In the genomic region with DNA sequence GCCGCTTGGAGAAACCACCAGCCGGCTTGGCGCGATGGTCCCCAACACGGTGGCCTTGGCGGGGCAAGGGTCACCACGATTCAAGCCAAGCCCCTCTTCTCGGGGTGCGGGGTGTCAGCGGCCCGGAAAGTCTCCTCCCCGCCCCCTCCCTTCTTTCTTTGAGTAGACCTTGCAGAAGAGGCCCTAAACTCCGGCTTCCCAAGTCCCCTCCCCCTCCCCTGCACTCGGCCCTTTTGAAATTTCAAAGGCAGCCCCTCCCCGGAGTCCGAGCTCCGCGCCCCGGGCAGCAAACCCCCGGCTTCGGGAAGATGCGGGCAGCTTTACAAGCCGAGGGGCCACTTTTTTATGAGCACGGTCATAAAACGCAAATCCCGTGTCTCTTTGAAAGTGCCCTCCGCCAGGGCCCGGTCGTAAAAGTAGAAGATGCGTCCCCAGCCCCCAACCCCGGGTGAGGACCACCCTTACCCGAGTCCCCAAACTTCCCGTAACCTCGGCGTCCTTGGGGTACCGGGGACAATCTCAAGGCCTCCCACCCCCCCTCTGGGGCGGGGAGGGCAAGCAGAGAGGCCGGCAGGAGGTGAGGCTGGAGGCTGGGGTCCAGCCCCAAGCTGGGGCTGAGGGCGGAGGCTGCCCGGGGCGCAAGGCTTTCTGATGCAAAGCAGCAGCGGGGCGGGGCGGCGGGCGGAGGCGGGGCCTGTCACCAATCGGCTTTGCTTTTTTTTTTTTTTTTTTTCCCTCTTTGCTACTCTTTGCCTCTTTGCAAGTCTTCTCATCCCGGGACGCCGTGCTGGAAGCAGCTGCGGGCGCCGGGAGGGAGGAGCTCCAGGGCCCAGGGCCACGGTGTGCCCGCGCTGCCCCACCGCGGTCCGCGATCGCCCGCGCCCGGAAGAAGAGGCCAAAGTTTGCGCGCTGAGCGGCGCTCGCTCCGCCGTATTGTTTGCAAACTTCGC, we compare ENCODE assay signal across 9 mouse cellular contexts. TPM values are rescaled to one million over a fixed set of nuclear protein-coding genes. Genes with fewer than 3 reads are reported as not detected.
DNase-seq lines count a peak whose midpoint lies in the region; ATAC-seq and TF ChIP-seq lines count a peak whose summit lies in the region.
"Had no signal": no experiment of that assay in that cellular context is flagged by ENCODE, and none has a peak within 500 bp of the region (broad histone marks: within the 10 kb centered on the region; RNA-seq: fewer than 3 reads in every experiment).

Gene Fzd10, plus strand, starts transcription at position 773 of the 950 bp plus-strand sequence.

- TF ChIP-seq CTCF in heart, postnatal 0 days (IDR thresholded peaks at IDR 0.05; ENCODE audit: low read depth), result no peak

- H3K4me3 ChIP-seq in megakaryocyte, embryonic 14.5 days (replicated peaks), result peak within 1 kb of the TSS; percentile 59
- H3K4me3 ChIP-seq in heart, postnatal 0 days (ENCODE audit: low read depth, low read length), result peak within 1 kb of the TSS; percentile 68
- peak within 1 kb of the TSS; percentile 74 for H3K4me3 ChIP-seq in limb, embryonic 15.5 days

- H3K36me3 ChIP-seq in megakaryocyte, embryonic 14.5 days (replicated peaks; ENCODE audit: low read length), result no peaks in the 10 kb centered on the region
- H3K36me3 ChIP-seq in heart, postnatal 0 days (replicated peaks; ENCODE audit: control insufficient read depth, insufficient read depth, low read length), result no peaks in the 10 kb centered on the region
- no peaks in the 10 kb centered on the region for H3K36me3 ChIP-seq in limb, embryonic 15.5 days

- no peak within 1 kb of the TSS for H3K27ac ChIP-seq in heart, postnatal 0 days (ENCODE audit: low read depth)
- peak within 1 kb of the TSS; percentile 89 for H3K27ac ChIP-seq in limb, embryonic 15.5 days

- no peak for TF ChIP-seq EP300 in heart, postnatal 0 days (IDR thresholded peaks at IDR 0.05; ENCODE audit: low read depth)

- WGBS in heart, postnatal 0 days, result under 1% methylated on average over 51 of the region's 73 CpGs
- WGBS in limb, embryonic 15.5 days, result under 1% methylated on average over 71 of the region's 73 CpGs

- H3K4me2 ChIP-seq in heart, postnatal 0 days (ENCODE audit: low read depth, low read length), result peak within 1 kb of the TSS; percentile 98
- H3K4me2 ChIP-seq in limb, embryonic 15.5 days, result peak within 1 kb of the TSS; percentile 95

- peaks cover 55% of the 10 kb centered on the region for H3K27me3 ChIP-seq in megakaryocyte, embryonic 14.5 days (replicated peaks)
- peaks cover 92% of the 10 kb centered on the region for H3K27me3 ChIP-seq in heart, postnatal 0 days (ENCODE audit: control insufficient read depth, insufficient read depth, low read length)
- peaks cover 35% of the 10 kb centered on the region for H3K27me3 ChIP-seq in limb, embryonic 15.5 days

- H3K4me1 ChIP-seq in megakaryocyte, embryonic 14.5 days, result peaks cover 4% of the 10 kb centered on the region; the same call in 1 of the 2 replicates
- H3K4me1 ChIP-seq in heart, postnatal 0 days (ENCODE audit: control insufficient read depth, insufficient read depth), result peaks cover 16% of the 10 kb centered on the region; the same call in 1 of the 2 replicates
- peaks cover 56% of the 10 kb centered on the region for H3K4me1 ChIP-seq in limb, embryonic 15.5 days

- ATAC-seq in megakaryocyte, adult 5-6 weeks (ENCODE audit: poor library complexity, severe bottlenecking), result no peak
- no peak for ATAC-seq in heart, postnatal 0 days (ENCODE audit: insufficient read depth, low read depth)
- no peak for ATAC-seq in limb, embryonic 15.5 days (ENCODE audit: insufficient number of reproducible peaks, low FRiP score, low TSS enrichment, low read depth)

- H3K9me3 ChIP-seq in megakaryocyte, embryonic 14.5 days, result peaks cover 6% of the 10 kb centered on the region; the same call in 1 of the 2 replicates
- no peaks in the 10 kb centered on the region for H3K9me3 ChIP-seq in heart, postnatal 0 days (replicated peaks; ENCODE audit: control insufficient read depth, low read length)
- no peaks in the 10 kb centered on the region for H3K9me3 ChIP-seq in limb, embryonic 15.5 days

- peak; percentile 91 for DNase-seq in embryo, embryonic 10.5 days (ENCODE audit: low spot score)
- DNase-seq in heart, postnatal 0 days (ENCODE audit: low spot score), result no peak
- peak; percentile 88 for DNase-seq in neural tube, embryonic 10.5 days (ENCODE audit: extremely low spot score, low spot score)
- peak; percentile 64 to 66 for DNase-seq in thymus, postnatal 36 days
- no peak for DNase-seq in natural killer cell, adult 2 months (ENCODE audit: low spot score in 2 of 2)

- H3K9ac ChIP-seq in heart, postnatal 0 days (replicated peaks; ENCODE audit: low read depth, low read length), result no peak within 1 kb of the TSS
- H3K9ac ChIP-seq in limb, embryonic 15.5 days, result peak within 1 kb of the TSS; percentile 65

RNA-seq across cellular contexts. Expression of gene Fzd10, which starts in this region (rescaled TPM):
- not detected in 2 replicates for polyA plus RNA-seq in megakaryocyte, embryonic 14.5 days (2012; ENCODE audit: insufficient read depth, low replicate concordance)
- total RNA-seq in megakaryocyte, adult 5-6 weeks (2015), result not detected in 2 replicates
- 0.11 TPM in 1 of 2 replicates, not detected in the other for total RNA-seq in megakaryocyte, adult 5-6 weeks (2017)
- total RNA-seq in heart, postnatal 0 days (2014; rRNA removed; ENCODE audit: low replicate concordance), result 0.35 and 7.3 TPM in 2 replicates
- polyA plus RNA-seq in heart, postnatal 0 days (2015; fragmentation: Nextera tagmentation; extraction: Ambion mirVana), result 0.04 and 0.19 TPM in 2 replicates
- 5.9 and 7.7 TPM in 2 replicates for polyA plus RNA-seq in limb, embryonic 15.5 days (2015; fragmentation: Nextera tagmentation; extraction: Ambion mirVana)
- total RNA-seq: neutrophil, adult 5-6 weeks had no signal

Comparison
In these comparisons a context has a peak if more than half of its experiments do, and no peak if none do; other contexts are left out.
1. DNase-seq: peak in embryo, embryonic 10.5 days (single experiment), neural tube, embryonic 10.5 days (single experiment) and thymus, postnatal 36 days (2 of 2); none in heart, postnatal 0 days (single experiment) and natural killer cell, adult 2 months (0 of 2).
2. Peak in every context shown above with its lines, with median percentiles within 50 percentile points of each other: H3K4me3 ChIP-seq.